Mouse (Mus musculus) midbrain, embryonic 10.5 days (tissue): ENCODE results near the gene Col18a1. TPM values are rescaled to one million over a fixed set of nuclear protein-coding genes. Genes with fewer than 3 reads are reported as not detected.

ENCODE experiments used
- DNase-seq: peaks from one replicate; pipeline ENCODE4 v3.0.0-alpha.2; 2017; ENCODE audit warnings: low spot score
- H3K27ac ChIP-seq: fragments of 300-500 bp; sonication (generic); replicated peaks from 2 replicates; pipeline ENCODE4 v1.5.1; 2016; ENCODE audit warnings: mild to moderate bottlenecking
- H3K27me3 ChIP-seq: fragments of 300-500 bp; sonication (generic); 2 replicates; pipeline ENCODE4 v1.6.1; 2016; ENCODE audit warnings: low read depth, mild to moderate bottlenecking; ENCODE audit not compliant: poor library complexity, severe bottlenecking
- H3K36me3 ChIP-seq: fragments of 300-500 bp; sonication (generic); 2 replicates; pipeline ENCODE4 v1.6.1; 2016; ENCODE audit warnings: mild to moderate bottlenecking, moderate library complexity
- H3K4me1 ChIP-seq: fragments of 300-500 bp; sonication (generic); 2 replicates; pipeline ENCODE4 v1.6.1; 2016
- H3K4me3 ChIP-seq: fragments of 300-500 bp; sonication (generic); 2 replicates; pipeline ENCODE4 v1.5.1; 2016; ENCODE audit warnings: mild to moderate bottlenecking, moderate library complexity
- H3K9me3 ChIP-seq: fragments of 300-500 bp; sonication (generic); replicated peaks from 2 replicates; pipeline ENCODE4 v1.6.1; 2016; ENCODE audit warnings: mild to moderate bottlenecking
- WGBS: fragments of 180-500 bp; shearing (Covaris S2); methylation state at CpG from one replicate; pipeline ENCODE4 v1.1.7; 2016; 5-methylcytosine and 5-hydroxymethylcytosine counted together
- polyA plus RNA-seq: library from polyadenylated mRNA; unstranded; fragments of >200 nt; fragmentation: Nextera tagmentation; extraction: Ambion mirVana; gene quantifications from 2 replicates; pipeline ENCODE4 v1.2.1, GENCODE M21; 2016

The Col18a1 gene
- polyA plus RNA-seq, 1 experiment from 2014 or later: 155 TPM

DNA sequence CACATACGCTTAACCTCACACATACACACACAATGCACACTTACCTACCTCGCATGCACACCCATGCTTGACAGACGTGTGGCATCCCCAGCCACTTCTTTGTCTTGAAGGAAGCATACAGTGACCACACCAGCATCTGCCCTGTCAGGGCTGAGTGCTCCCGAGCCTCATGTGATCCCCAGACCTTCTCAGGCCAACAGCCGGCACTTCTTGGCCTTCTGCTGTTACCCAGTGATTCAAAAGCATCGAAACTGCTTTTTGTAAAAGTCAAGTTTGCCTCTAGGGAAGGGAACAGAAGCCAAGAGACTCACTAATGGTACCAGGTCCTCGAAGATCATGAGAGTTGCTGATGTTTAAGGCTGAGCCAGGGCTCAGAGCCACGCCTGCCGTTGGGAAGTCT lies 33.9 kb upstream of the Col18a1 start:
- WGBS: 88% methylated on average over 9 of the region's 9 CpGs
- Histone ChIP-seq H3K4me1 (peaks cover 37% of the 10 kb centered on the region), H3K4me3 (no peak overlapping the region), H3K27ac (no peak overlapping the region), H3K27me3 (no peaks in the 10 kb centered on the region), H3K9me3 (no peaks in the 10 kb centered on the region), H3K36me3 (no peaks in the 10 kb centered on the region)
- DNase-seq: no peak

DNA sequence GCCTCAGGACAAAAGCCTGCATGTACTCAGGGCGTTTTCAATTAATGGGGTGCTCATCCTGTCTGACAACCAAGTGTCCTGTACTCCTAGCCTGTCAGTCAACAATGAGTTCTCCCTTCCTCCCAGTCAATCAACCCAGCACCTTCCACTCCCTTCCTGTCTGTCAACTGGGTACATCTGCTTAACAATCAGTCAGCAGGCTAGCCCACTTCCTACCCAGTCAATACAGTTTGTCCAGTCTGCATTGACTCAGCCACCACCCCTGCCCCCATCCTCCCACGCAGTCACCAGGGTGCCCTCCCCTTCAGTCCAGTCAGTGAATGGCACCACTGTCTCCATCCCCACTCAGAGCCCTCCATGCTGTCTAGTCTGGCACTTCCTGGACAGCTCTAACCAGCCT lies 32.9 kb upstream of the Col18a1 start:
- H3K4me3 ChIP-seq: no peak overlapping the region
- H3K36me3 ChIP-seq: no peaks in the 10 kb centered on the region
- peak overlapping the region; percentile 17; the same call in 1 of the 2 replicates for H3K27ac ChIP-seq
- WGBS: 70% methylated on average over 2 of the region's 2 CpGs
- H3K4me1 ChIP-seq: peaks cover 30% of the 10 kb centered on the region
- no peaks in the 10 kb centered on the region for H3K9me3 ChIP-seq
- no peaks in the 10 kb centered on the region for H3K27me3 ChIP-seq
- no peak for DNase-seq

DNA sequence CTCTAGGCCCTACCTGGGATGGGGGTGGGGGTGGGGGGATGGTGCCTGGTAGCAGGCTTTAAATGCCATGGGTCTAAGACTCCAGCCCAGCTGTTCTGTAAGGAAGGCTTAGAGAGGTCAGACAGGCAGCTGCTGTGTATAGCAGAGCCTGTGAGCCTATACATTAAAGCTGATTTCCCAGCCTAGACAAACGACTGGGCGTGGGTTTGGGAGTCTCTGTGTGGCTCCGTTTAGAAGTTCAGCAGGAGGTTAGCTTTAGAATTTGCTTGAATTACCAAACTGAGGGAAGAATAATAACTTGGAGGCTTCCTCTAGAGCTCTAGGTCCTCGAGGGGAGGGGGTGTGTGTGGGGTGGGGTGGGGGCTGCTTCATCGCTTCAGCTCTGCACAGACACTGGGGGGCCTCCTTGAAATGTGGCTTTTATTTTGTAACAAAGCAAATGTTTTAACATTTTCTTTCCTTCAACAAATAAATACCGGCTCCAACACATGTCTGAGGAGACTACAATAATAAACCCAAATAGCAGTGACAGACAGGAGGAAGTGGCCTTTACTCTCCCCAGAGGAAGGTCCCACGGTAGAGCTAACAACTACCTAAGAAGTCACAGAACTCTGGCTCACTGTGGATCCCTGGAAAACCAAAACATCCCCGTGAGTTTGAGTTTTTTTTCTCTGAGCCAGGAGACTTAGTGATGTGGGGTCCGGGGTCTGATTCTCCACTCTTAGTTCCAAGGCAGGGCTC lies 31.3 kb upstream of the Col18a1 start:
- Histone ChIP-seq H3K27me3 (no peaks in the 10 kb centered on the region), H3K36me3 (no peaks in the 10 kb centered on the region), H3K9me3 (no peaks in the 10 kb centered on the region), H3K27ac (peak overlapping the region; percentile 68), H3K4me3 (no peak overlapping the region), H3K4me1 (peaks cover 43% of the 10 kb centered on the region)
- DNase-seq: peak; percentile 35
- 29% methylated on average over 9 of the region's 9 CpGs for WGBS

DNA sequence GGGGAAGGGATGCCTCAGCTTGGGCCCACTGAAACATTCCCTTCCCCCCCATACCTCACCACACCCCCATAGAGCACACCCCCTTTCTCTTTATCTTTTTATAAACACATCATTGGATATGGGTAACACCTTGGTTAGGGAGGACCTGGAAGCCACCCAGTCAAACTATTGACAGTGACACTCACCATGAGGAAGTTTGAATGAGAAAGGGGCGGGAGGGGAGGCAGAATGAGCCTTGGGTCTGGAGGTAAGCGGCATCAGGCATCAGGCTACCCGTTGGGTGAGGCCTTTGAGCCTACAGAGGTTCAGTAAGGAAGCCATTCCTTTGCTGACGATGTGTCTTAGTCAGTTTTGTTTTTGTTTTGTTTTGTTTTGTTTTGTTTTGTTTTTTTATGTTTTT lies 30.3 kb upstream of the Col18a1 start:
- Histone ChIP-seq H3K27ac (0 out of 2 replicates have a peak overlapping the region, but pooled peaks have one; percentile 33), H3K4me3 (no peak overlapping the region), H3K4me1 (peaks cover 53% of the 10 kb centered on the region), H3K9me3 (no peaks in the 10 kb centered on the region), H3K36me3 (no peaks in the 10 kb centered on the region), H3K27me3 (no peaks in the 10 kb centered on the region)
- DNase-seq: no peak
- 80% methylated on average over 4 of the region's 4 CpGs for WGBS

DNA sequence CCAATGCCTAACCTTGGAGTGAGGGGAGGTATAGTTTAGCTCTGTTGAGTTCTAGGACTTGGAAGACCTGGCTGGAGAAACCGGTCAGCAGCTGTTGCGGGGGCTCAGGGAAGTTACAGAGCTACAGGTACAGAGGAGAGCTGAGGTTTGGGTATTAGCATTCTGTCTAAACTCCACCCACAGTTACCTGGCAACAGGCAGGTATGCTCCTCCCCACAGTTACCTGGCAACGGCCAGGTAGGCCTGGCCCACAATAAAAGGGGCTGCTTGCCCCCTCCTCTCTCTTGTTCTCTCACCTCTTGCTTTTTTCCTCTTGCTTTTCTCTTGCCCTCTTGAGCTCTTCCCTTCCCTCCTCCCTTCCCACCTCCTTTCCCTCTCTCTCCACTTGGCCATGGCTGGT lies 29.8 kb upstream of the Col18a1 start:
- H3K4me1 ChIP-seq: peaks cover 55% of the 10 kb centered on the region
- WGBS: 91% methylated on average over 3 of the region's 3 CpGs

DNA sequence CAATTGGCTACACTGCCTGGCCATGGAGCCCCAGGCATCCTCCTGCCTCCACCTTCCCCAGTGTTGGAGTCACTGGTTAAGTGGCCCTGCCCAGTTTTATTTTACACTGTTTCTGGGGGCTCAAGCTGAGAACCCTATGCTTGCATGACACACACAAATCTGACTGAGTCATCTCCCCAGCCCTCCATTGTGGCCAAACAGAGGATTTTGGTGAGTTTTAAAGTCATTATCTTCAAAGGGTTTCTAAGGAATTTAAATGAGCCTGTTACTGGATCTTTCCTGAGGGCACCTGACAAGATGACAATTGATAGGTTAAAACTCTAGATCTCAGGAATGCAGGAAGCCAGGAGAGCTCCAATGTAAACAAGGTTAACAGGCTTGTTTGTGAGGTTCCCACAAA lies 27.1 kb upstream of the Col18a1 start:
- no peak overlapping the region for H3K4me3 ChIP-seq
- peaks cover 69% of the 10 kb centered on the region for H3K4me1 ChIP-seq
- peaks cover 5% of the 10 kb centered on the region; the same call in 1 of the 2 replicates for H3K27me3 ChIP-seq
- no peaks in the 10 kb centered on the region for H3K36me3 ChIP-seq
- H3K27ac ChIP-seq: no peak overlapping the region
- no peaks in the 10 kb centered on the region for H3K9me3 ChIP-seq
- DNase-seq: no peak

More for the DNA sequence above, 29.8 kb upstream of the Col18a1 start:
- no peak for DNase-seq
- Histone ChIP-seq H3K36me3 (no peaks in the 10 kb centered on the region), H3K27me3 (no peaks in the 10 kb centered on the region), H3K4me3 (no peak overlapping the region), H3K27ac (no peak overlapping the region), H3K9me3 (no peaks in the 10 kb centered on the region)

DNA sequence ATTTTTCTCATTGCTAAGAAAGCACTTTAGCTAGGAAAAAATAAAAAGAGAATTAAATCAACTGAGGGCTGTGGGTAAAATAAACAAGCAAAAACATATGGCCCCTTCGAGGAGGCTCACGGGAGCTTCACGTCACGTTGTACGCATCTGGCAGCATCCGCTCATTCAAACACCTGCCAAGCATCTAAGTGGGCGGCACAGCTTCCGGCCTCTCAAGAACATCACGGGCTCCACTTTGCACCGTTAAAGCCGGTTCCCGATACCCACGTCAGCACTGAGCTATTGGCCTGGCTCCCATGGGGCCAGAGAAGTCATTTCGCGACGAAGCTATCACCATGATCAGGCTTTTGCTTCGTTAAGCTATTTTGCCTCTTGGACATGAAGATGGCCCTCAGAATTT lies 26.4 kb upstream of the Col18a1 start:
- Histone ChIP-seq H3K36me3 (no peaks in the 10 kb centered on the region), H3K4me1 (peaks cover 70% of the 10 kb centered on the region), H3K4me3 (no peak overlapping the region), H3K9me3 (no peaks in the 10 kb centered on the region), H3K27me3 (peaks cover 5% of the 10 kb centered on the region; the same call in 1 of the 2 replicates), H3K27ac (no peak overlapping the region)
- DNase-seq: no peak
- WGBS: 88% methylated on average over 17 of the region's 17 CpGs

DNA sequence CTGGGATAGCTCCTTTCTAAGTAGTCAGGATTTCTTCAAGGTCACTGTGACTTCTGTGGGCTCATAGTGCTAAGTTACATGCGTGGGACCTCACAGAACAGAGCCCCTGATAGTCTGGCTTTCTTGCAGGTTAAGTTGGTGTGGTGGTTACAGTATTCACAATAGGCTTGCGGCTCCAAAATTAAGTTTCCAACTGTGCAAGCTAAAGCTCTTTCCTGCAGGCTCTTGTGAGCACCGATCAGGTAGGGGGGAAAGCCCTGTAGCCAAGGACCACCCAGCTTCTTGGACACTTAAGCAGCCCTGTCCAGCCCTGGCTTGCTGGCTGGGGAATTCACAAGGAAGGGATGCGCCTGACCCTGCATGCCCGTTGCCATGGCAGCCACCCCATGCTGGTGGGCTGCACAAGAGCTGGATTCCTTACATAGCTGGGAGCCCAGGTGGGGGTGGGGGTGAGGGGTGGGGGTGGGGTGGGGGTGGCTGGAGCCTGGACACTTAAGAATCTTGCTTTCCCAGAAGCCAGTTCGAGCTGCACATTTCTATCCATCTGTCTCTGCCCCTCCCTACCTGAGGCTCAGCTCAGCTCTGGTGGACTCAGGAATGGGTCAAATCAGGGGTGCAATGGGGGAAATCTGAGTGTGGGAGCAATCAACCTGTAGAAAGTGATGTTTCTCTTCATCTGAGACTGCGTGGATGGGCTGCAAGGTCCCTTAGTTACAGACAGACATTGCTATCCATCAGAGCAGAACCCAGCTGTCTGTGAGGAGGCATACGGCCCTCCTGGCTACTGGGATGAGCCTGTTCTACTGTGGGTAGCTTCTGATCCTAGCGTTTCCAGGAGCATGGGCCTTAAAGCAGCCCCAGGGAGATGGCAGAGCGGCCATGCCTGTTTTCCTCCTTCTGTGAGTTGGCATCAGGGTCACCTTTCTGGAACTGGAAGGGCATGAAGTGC lies 24.9 kb upstream of the Col18a1 start:
- WGBS: 13% methylated on average over 10 of the region's 10 CpGs
- Histone ChIP-seq H3K27ac (peak overlapping the region; percentile 85), H3K4me3 (peak overlapping the region; percentile 12), H3K4me1 (peaks cover 63% of the 10 kb centered on the region), H3K36me3 (no peaks in the 10 kb centered on the region), H3K27me3 (peaks cover 5% of the 10 kb centered on the region; the same call in 1 of the 2 replicates), H3K9me3 (no peaks in the 10 kb centered on the region)
- DNase-seq: peak; percentile 88

DNA sequence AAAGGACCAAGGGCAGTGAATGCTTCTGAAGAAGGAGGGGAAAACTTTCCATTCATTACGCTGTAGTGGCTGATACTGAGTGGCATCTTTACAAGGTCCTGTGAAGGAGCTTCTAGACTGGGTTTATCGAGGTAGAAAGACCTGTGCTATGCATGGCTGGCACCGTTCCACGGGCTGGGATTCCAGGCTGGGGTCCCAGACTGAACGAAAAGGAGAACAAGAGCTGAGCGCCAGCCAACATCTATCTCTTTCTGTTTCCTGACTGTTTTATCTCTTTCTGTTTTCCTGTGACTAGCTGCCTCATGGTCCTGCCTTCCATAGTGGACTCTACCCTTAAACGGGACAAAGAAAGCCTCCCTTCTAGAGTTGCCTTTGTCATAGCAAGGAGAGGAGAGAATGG lies 21.1 kb upstream of the Col18a1 start:
- peaks cover 5% of the 10 kb centered on the region; the same call in 1 of the 2 replicates for H3K27me3 ChIP-seq
- no peak for DNase-seq
- no peak overlapping the region for H3K27ac ChIP-seq
- H3K9me3 ChIP-seq: no peaks in the 10 kb centered on the region
- no peaks in the 10 kb centered on the region for H3K36me3 ChIP-seq
- peaks cover 55% of the 10 kb centered on the region for H3K4me1 ChIP-seq
- 92% methylated on average over 7 of the region's 7 CpGs for WGBS
- no peak overlapping the region for H3K4me3 ChIP-seq

DNA sequence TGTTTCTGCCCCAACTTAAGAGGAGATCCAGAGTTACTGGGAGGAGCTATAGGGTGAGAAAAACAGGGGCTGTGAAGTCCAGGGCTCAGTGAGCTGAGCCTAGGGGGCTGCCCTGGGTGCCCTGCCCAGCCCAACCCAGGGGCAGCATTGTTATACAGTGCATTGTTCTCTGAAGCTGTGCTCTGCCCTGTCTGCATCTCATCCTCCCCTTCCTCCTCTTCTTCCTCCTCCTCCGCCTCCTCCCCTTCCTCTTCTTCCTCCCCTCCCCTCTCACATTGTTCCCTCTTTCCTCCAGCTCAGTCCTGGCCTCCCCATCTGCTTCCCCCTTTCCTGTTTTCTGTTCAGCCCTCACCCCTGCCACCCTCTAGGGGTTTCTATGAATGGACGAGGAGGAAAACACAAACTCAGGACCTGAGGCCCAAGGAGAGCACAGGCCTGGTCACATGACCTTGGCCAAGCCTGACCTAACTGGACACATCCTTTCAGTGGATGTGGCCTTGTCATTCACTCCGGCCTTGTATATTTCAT lies 16.5 kb upstream of the Col18a1 start:
- peak overlapping the region; percentile 49; the same call in 1 of the 2 replicates for H3K27ac ChIP-seq
- 66% methylated on average over 3 of the region's 3 CpGs for WGBS

DNA sequence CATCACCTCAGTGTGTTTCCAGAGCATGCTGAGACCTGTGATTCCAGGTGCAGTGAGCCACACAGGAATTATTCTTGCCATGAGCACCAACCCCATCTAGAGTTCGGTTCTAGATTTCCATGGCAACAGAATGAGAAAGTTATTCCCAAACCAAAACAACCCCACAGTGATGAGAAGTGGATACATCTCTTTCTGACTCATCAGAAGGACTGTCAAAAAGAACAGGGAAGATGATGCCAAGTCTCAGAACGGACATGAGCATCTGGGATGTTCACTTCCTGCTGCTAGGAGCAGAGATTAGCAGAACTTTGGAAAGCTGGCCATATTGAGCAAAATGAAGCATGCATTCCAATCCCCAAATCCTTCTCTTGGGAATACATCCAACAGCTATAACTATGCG lies 13.8 kb upstream of the Col18a1 start:
- H3K4me3 ChIP-seq: no peak overlapping the region
- no peak overlapping the region for H3K27ac ChIP-seq
- H3K4me1 ChIP-seq: peaks cover 9% of the 10 kb centered on the region
- DNase-seq: no peak
- WGBS: 94% methylated on average over 3 of the region's 3 CpGs
- no peaks in the 10 kb centered on the region for H3K27me3 ChIP-seq
- no peaks in the 10 kb centered on the region for H3K36me3 ChIP-seq
- H3K9me3 ChIP-seq: no peaks in the 10 kb centered on the region

More for the DNA sequence above, 16.5 kb upstream of the Col18a1 start:
- no peak for DNase-seq
- Histone ChIP-seq H3K36me3 (no peaks in the 10 kb centered on the region), H3K9me3 (no peaks in the 10 kb centered on the region), H3K4me3 (no peak overlapping the region), H3K27me3 (no peaks in the 10 kb centered on the region), H3K4me1 (peaks cover 11% of the 10 kb centered on the region)

DNA sequence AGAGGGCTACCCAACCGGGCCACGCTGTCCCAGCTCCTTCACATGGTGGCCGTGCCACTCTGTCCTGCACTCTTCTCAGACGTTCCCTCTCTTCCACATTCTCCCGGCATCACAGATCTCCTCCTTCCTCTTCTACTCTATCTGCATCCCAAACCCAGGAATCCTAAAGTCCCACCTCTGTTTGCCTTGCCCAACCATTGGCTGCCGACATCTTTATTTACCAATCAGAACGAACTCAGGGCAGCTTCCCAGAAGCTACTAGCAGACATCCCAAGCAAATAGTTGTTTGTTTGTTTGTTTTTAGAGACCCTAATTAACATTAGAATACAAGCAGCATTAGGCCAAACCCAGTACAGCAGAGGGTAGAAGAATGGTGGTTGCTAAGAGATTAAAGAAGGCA lies 12.3 kb upstream of the Col18a1 start:
- Histone ChIP-seq H3K4me3 (no peak overlapping the region), H3K9me3 (no peaks in the 10 kb centered on the region), H3K4me1 (peaks cover 9% of the 10 kb centered on the region), H3K36me3 (no peaks in the 10 kb centered on the region), H3K27me3 (no peaks in the 10 kb centered on the region), H3K27ac (no peak overlapping the region)
- 77% methylated on average over 7 of the region's 7 CpGs for WGBS
- no peak for DNase-seq
